Mouse (Mus musculus) urinary bladder, postnatal 25 days (tissue): ENCODE data around the gene Ano10.

ENCODE experiments used
- DNase-seq: peaks from one replicate; pipeline ENCODE4 v3.0.0; 2022; ENCODE audit warnings: low spot score

Ano10 gene

GRCm38 (mm10) chr9:122290192-122290591 lies 4.0 kb downstream of the Ano10 start:
- no peak for DNase-seq

DNA sequence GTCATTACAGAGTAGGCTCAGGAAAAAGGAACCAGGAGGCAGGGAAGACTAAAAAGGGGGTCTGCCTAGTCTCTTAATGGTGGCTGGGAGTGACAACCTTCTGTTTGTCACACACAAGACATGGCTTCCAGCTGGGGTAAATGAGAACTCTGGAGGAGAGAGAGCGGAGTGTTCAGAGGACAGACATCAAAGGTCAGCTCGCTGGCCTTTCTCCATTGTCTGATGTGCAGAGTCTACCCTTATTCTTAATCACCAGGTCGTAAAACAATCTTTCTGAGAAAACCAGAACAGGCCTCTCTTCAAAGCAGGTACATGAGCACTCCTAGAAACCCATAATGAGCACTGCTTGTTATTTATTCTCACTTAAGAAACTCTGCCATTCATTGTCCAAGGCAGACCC lies 5.8 kb downstream of the Ano10 start:
- no peak for DNase-seq

GRCm38 (mm10) chr9:122287526-122287925 lies 6.7 kb downstream of the Ano10 start:
- DNase-seq: no peak

DNA sequence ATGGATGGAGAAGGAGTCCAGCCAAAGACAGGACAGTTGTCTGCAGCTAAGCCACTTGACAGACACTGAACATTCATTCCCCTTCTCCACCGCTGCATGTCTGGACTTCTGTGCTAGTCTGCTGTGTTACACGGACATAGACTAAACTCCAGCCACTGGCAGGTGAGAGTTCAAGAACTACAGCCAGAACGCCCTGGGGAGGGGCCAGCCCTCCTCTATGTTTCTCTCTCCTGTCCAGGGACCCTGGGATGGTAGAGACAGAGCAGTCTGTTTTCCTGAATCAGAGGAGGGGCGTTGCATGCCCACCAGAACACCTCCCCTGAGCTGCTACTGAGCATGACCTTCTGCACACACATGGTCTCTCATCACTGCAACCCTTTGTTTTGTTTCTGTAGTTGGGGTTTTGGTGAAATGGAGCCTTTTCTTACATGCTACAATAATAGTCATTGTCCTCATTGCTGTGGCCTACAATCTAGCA lies 8.4 kb downstream of the Ano10 start:
- no peak for DNase-seq

DNA sequence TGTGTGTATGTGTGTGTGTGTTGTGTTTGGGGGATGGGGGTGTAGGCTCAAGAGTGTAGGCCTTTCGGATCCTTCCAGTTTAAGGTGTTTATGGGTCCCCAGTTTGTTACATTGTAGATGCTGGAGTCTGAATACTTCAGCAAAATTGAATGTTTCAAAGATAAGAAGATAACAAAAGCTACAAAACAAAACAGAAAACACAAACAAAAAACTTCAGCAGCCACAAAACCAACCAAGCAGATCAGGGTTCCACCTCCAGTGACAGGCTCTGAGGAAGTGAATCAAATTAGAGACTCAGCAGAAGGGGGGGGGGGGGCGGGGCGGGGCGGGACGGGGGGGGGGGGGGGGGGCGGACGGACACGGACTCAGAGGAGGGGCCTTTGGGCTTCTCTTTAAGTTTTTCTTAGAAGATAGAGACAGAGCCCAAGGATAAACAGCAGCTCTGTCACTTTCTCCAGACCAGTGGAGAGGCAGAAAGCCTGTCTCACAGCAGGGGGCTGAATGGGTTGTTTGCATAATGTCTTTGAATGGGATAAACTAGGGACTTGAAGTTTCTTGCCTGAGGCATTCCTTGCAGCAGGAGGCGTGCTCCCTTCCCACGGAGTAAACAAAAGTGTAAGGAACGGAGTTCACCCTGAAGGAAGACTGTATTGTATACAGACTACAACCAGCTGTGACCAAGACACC lies 8.9 kb downstream of the Ano10 start:
- no peak for DNase-seq

DNA sequence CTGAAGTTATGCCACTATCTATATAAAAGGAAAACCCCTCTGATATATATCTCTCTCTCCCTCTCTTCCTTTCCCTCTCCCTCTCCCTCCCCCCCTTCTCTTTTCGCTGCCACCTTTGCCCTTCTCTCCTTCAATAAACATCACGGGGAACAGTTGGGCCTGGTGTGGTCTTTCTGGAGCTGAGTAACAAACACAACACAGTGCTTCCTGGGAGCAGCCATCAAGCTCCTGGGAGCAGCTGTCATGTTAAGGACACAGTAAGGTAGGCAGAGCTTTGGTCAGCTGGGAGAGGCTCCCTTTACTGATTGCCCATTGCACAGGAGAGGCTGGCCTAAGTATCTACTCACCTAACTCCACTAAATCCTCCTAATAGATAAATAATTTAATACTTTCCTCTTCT lies 9.5 kb downstream of the Ano10 start:
- no peak for DNase-seq

- DNase-seq: no peak
Measured at GRCm38 (mm10) chr9:122281004-122281403, 13.2 kb downstream of the Ano10 start.

DNA sequence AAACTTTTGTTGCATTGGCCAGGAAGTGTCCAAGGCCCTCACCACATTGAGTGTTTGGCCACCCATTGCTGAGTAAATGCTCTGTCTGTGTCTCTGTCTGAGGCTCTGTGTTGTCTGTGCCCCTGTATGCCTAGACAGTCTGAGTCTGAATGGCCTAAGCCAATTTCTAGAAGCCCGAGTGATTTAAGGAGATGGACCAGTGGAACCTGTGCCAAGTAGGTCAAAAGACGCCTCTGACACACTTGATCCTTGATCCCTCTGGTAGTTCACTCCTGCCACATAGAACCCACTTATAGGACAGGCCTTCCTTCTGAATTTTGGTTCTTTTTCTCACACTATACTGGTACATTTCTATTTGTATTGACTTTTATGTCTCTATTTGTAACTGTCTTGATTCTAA lies 17.6 kb downstream of the Ano10 start:
- DNase-seq: no peak

DNA sequence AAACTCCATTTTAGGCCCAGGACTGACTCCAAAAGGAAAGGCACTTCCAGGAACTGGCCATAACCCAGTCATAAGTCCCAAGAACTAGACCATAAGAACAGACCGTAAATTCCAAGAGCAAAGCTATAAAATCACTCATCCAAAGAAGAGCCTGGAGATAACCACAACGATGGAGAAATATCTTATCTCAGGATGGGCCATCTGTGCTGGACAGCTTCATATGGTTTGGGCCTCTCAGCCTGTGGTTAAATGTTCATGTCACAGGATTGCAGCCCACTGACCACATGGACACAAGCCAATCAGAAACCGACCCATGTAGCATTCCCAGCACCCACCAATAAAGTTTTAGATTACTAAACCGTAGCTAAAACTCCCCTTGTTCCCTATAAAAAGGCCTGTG lies 18.1 kb downstream of the Ano10 start:
- DNase-seq: no peak

- DNase-seq: no peak
Measured at GRCm38 (mm10) chr9:122274346-122274745, 19.9 kb downstream of the Ano10 start.

GRCm38 (mm10) chr9:122273879-122274278 lies 20.3 kb downstream of the Ano10 start:
- DNase-seq: no peak

GRCm38 (mm10) chr9:122271866-122272265 lies 22.4 kb downstream of the Ano10 start:
- no peak for DNase-seq

GRCm38 (mm10) chr9:122271318-122271717 lies 22.9 kb downstream of the Ano10 start:
- no peak for DNase-seq

DNA sequence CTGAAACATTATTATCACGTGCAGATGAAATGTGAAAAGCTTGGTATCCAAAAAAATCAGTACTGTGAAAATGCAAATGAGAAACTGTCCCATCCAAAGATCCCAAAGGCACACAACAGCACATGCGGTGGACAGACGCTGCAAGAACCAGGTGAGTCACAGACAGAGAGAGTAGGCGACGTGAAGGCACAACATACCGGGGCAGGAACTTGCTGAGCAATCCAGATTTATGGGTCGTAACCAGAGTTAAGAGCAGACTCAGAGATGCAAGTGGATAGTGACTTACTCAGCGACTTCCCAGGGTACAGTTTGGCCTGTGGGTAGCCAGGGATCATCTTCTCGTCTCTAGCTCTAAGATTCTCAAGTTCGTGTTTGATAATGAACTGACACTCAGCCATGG lies 23.3 kb downstream of the Ano10 start:
- no peak for DNase-seq

- no peak for DNase-seq
Measured at GRCm38 (mm10) chr9:122269256-122270041, 24.8 kb downstream of the Ano10 start.

GRCm38 (mm10) chr9:122265526-122266210 lies 28.6 kb downstream of the Ano10 start:
- no peak for DNase-seq

DNA sequence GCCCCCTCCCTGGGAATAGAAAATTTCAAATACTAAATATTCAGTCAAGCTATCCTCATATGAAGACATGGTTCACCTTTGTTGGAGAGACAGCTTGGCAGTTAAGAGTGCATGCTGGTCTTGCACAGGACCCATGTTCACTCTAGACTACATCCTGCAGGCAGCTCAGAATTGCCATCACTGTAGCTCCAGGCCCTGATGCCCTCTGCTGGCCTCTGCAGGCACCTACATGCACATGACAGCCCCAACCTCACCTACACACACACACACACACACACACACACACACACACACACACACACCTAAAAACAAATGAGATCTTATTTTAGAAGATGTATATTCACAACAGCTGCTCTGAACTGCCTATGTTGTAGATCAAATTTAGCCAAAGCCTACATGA lies 31.1 kb downstream of the Ano10 start:
- no peak for DNase-seq

GRCm38 (mm10) chr9:122254386-122254785 lies 39.8 kb downstream of the Ano10 start:
- DNase-seq: no peak

GRCm38 (mm10) chr9:122252113-122252512 lies 42.1 kb downstream of the Ano10 start:
- no peak for DNase-seq

GRCm38 (mm10) chr9:122248168-122248567 lies 46.1 kb downstream of the Ano10 start:
- DNase-seq: peak; percentile 20

- peak; percentile 67 for DNase-seq
Measured at GRCm38 (mm10) chr9:122247430-122248027, 46.7 kb downstream of the Ano10 start.

DNA sequence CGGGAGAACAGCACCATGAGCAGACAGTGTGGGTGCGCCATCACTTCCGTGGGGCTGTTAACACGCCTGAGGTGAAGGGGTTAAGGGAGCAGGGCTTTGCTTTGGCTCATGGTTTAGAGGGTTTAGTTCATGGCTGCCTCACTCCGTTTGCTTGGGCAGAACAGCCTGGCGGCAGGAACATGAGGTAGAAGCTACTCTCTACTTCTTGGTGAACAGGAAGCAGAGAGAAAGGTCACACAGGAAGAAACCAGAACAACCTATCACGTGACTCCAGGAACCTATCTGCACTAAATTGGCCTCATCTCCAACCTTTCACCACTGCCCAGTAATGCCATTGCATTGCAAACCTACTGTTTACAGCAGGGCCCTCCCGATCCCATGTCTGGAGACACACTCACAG lies 48.3 kb downstream of the Ano10 start:
- DNase-seq: no peak

DNA sequence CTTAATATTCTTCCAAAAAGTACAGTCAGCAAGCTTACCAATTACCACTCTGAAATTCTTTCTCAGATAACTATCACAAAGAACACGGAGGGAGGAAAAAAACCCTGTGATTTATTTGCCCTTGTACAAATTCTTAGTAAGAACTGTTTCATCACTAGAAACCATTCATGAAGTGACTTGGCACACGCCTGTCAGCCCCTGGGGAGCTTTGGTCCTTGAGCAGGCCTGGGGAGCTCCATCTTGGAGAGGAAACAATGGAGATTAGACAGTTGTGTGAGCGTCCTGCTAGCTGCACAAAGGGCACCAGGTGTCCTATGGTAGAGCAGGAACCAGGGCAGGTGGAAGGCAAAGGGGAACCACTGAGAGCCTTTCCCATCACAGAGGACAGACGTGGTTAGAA lies 48.8 kb downstream of the Ano10 start:
- DNase-seq: no peak
